Mouse (Mus musculus): Measurements from ENCODE around the gene Slc6a6. TPM values are rescaled to one million over a fixed set of nuclear protein-coding genes. Genes with fewer than 3 reads are reported as not detected.

Slc6a6 gene
- polyA plus RNA-seq, 1 experiment from 2014 or later = 59.5 TPM

GRCm38 (mm10) chr6:91704446-91704845, 20.6 kb downstream of the Slc6a6 start:
- 84% methylated on average over 1 of the region's 1 CpGs for WGBS
- Histone ChIP-seq H3K27ac (ENCODE audit: low read length) (no peak overlapping the region), H3K36me3 (ENCODE audit: control insufficient read depth, insufficient read depth, low read length) (peaks cover 13% of the 10 kb centered on the region; the same call in 1 of the 2 replicates), H3K4me1 (ENCODE audit: control insufficient read depth, insufficient read depth, low read length) (peaks cover 25% of the 10 kb centered on the region), H3K9ac (ENCODE audit: low read length) (no peak overlapping the region), H3K4me3 (replicated peaks; ENCODE audit: low read length) (no peak overlapping the region), H3K9me3 (replicated peaks; ENCODE audit: control insufficient read depth, low read length) (no peaks in the 10 kb centered on the region), H3K27me3 (ENCODE audit: control insufficient read depth, insufficient read depth, low read length) (no peaks in the 10 kb centered on the region), H3K4me2 (ENCODE audit: low read depth, low read length) (no peak overlapping the region)
- no peak for ATAC-seq (ENCODE audit: insufficient read depth, low FRiP score)

DNA sequence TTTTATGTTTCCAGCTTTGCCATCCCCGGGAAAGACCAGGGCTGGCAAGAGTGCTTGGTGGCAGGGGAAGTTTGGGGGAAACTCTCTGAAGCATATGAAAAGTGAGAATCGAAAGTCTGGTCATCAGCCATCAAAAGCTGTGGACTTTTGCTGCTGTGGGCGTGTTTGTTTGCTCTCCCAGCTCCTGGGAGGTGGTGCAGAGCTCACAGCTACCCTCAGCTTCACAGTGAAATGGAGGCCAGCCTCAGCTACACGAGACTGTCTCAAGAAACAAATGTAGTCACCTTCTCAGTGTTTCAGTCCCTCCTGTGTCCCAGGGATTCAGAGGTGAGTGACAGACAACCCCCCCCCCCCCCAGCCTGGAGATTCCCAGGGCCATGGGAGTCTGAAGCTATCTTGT, 21.8 kb downstream of the Slc6a6 start:
- H3K9ac ChIP-seq (ENCODE audit: low read length) = 0 out of 2 replicates have a peak overlapping the region, but pooled peaks have one; percentile 12
- peak overlapping the region; percentile 4 for H3K27ac ChIP-seq (ENCODE audit: low read length)
- H3K9me3 ChIP-seq (replicated peaks; ENCODE audit: control insufficient read depth, low read length) = no peaks in the 10 kb centered on the region
- H3K27me3 ChIP-seq (ENCODE audit: control insufficient read depth, insufficient read depth, low read length) = no peaks in the 10 kb centered on the region
- H3K4me1 ChIP-seq (ENCODE audit: control insufficient read depth, insufficient read depth, low read length) = peaks cover 25% of the 10 kb centered on the region
- no peak overlapping the region for H3K4me3 ChIP-seq (replicated peaks; ENCODE audit: low read length)
- peaks cover 13% of the 10 kb centered on the region; the same call in 1 of the 2 replicates for H3K36me3 ChIP-seq (ENCODE audit: control insufficient read depth, insufficient read depth, low read length)
- no peak overlapping the region for H3K4me2 ChIP-seq (ENCODE audit: low read depth, low read length)
- no peak for ATAC-seq (ENCODE audit: insufficient read depth, low FRiP score)
- 41% methylated on average over 4 of the region's 4 CpGs for WGBS

- Histone ChIP-seq H3K4me3 (replicated peaks; ENCODE audit: low read length) (no peak overlapping the region), H3K36me3 (ENCODE audit: control insufficient read depth, insufficient read depth, low read length) (peaks cover 10% of the 10 kb centered on the region; the same call in 1 of the 2 replicates), H3K9me3 (replicated peaks; ENCODE audit: control insufficient read depth, low read length) (no peaks in the 10 kb centered on the region), H3K9ac (ENCODE audit: low read length) (0 out of 2 replicates have a peak overlapping the region, but pooled peaks have one; percentile 12), H3K4me1 (ENCODE audit: control insufficient read depth, insufficient read depth, low read length) (peaks cover 22% of the 10 kb centered on the region), H3K27me3 (ENCODE audit: control insufficient read depth, insufficient read depth, low read length) (no peaks in the 10 kb centered on the region), H3K27ac (ENCODE audit: low read length) (peak overlapping the region; percentile 4; the same call in 1 of the 2 replicates), H3K4me2 (ENCODE audit: low read depth, low read length) (no peak overlapping the region)
- WGBS = 46% methylated on average over 13 of the region's 13 CpGs
- no peak for ATAC-seq (ENCODE audit: insufficient read depth, low FRiP score)
Measured at GRCm38 (mm10) chr6:91706072-91706776, 22.4 kb downstream of the Slc6a6 start.

GRCm38 (mm10) chr6:91707276-91707885, 23.5 kb downstream of the Slc6a6 start:
- Histone ChIP-seq H3K27me3 (ENCODE audit: control insufficient read depth, insufficient read depth, low read length) (no peaks in the 10 kb centered on the region), H3K9me3 (replicated peaks; ENCODE audit: control insufficient read depth, low read length) (no peaks in the 10 kb centered on the region), H3K4me2 (ENCODE audit: low read depth, low read length) (no peak overlapping the region), H3K4me1 (ENCODE audit: control insufficient read depth, insufficient read depth, low read length) (peaks cover 25% of the 10 kb centered on the region), H3K27ac (ENCODE audit: low read length) (0 out of 2 replicates have a peak overlapping the region, but pooled peaks have one; percentile 17), H3K4me3 (replicated peaks; ENCODE audit: low read length) (no peak overlapping the region), H3K36me3 (ENCODE audit: control insufficient read depth, insufficient read depth, low read length) (peaks cover 10% of the 10 kb centered on the region; the same call in 1 of the 2 replicates), H3K9ac (ENCODE audit: low read length) (no peak overlapping the region)
- 75% methylated on average over 8 of the region's 8 CpGs for WGBS
- ATAC-seq (ENCODE audit: insufficient read depth, low FRiP score) = no peak

- WGBS = 72% methylated on average over 11 of the region's 11 CpGs
- ATAC-seq (ENCODE audit: insufficient read depth, low FRiP score) = no peak
Measured at GRCm38 (mm10) chr6:91707886-91708564, 24.2 kb downstream of the Slc6a6 start.

GRCm38 (mm10) chr6:91708919-91709318, 25.1 kb downstream of the Slc6a6 start:
- Histone ChIP-seq H3K9me3 (replicated peaks; ENCODE audit: control insufficient read depth, low read length) (no peaks in the 10 kb centered on the region), H3K27me3 (ENCODE audit: control insufficient read depth, insufficient read depth, low read length) (no peaks in the 10 kb centered on the region), H3K4me1 (ENCODE audit: control insufficient read depth, insufficient read depth, low read length) (peaks cover 38% of the 10 kb centered on the region), H3K4me3 (replicated peaks; ENCODE audit: low read length) (no peak overlapping the region), H3K9ac (ENCODE audit: low read length) (no peak overlapping the region), H3K36me3 (ENCODE audit: control insufficient read depth, insufficient read depth, low read length) (peaks cover 10% of the 10 kb centered on the region; the same call in 1 of the 2 replicates), H3K27ac (ENCODE audit: low read length) (no peak overlapping the region), H3K4me2 (ENCODE audit: low read depth, low read length) (no peak overlapping the region)
- no peak for ATAC-seq (ENCODE audit: insufficient read depth, low FRiP score)
- 100% methylated on average over 1 of the region's 2 CpGs for WGBS

More at GRCm38 (mm10) chr6:91707886-91708564, 24.2 kb downstream of the Slc6a6 start:
- peaks cover 10% of the 10 kb centered on the region; the same call in 1 of the 2 replicates for H3K36me3 ChIP-seq (ENCODE audit: control insufficient read depth, insufficient read depth, low read length)
- no peaks in the 10 kb centered on the region for H3K27me3 ChIP-seq (ENCODE audit: control insufficient read depth, insufficient read depth, low read length)
- H3K9ac ChIP-seq (ENCODE audit: low read length) = no peak overlapping the region
- H3K27ac ChIP-seq (ENCODE audit: low read length) = 0 out of 2 replicates have a peak overlapping the region, but pooled peaks have one; percentile 17
- H3K4me2 ChIP-seq (ENCODE audit: low read depth, low read length) = no peak overlapping the region
- H3K4me3 ChIP-seq (replicated peaks; ENCODE audit: low read length) = no peak overlapping the region
- peaks cover 31% of the 10 kb centered on the region for H3K4me1 ChIP-seq (ENCODE audit: control insufficient read depth, insufficient read depth, low read length)
- no peaks in the 10 kb centered on the region for H3K9me3 ChIP-seq (replicated peaks; ENCODE audit: control insufficient read depth, low read length)

GRCm38 (mm10) chr6:91710345-91710930, 26.6 kb downstream of the Slc6a6 start:
- Histone ChIP-seq H3K4me2 (ENCODE audit: low read depth, low read length) (no peak overlapping the region), H3K9me3 (replicated peaks; ENCODE audit: control insufficient read depth, low read length) (no peaks in the 10 kb centered on the region), H3K4me3 (replicated peaks; ENCODE audit: low read length) (no peak overlapping the region), H3K27me3 (ENCODE audit: control insufficient read depth, insufficient read depth, low read length) (no peaks in the 10 kb centered on the region), H3K4me1 (ENCODE audit: control insufficient read depth, insufficient read depth, low read length) (peaks cover 42% of the 10 kb centered on the region), H3K36me3 (ENCODE audit: control insufficient read depth, insufficient read depth, low read length) (0 out of 2 replicates have a peak, but pooled peaks cover 6% of the 10 kb centered on the region), H3K9ac (ENCODE audit: low read length) (no peak overlapping the region), H3K27ac (ENCODE audit: low read length) (peak overlapping the region; percentile 54)
- WGBS = 60% methylated on average over 6 of the region's 6 CpGs
- ATAC-seq (ENCODE audit: insufficient read depth, low FRiP score) = no peak

DNA sequence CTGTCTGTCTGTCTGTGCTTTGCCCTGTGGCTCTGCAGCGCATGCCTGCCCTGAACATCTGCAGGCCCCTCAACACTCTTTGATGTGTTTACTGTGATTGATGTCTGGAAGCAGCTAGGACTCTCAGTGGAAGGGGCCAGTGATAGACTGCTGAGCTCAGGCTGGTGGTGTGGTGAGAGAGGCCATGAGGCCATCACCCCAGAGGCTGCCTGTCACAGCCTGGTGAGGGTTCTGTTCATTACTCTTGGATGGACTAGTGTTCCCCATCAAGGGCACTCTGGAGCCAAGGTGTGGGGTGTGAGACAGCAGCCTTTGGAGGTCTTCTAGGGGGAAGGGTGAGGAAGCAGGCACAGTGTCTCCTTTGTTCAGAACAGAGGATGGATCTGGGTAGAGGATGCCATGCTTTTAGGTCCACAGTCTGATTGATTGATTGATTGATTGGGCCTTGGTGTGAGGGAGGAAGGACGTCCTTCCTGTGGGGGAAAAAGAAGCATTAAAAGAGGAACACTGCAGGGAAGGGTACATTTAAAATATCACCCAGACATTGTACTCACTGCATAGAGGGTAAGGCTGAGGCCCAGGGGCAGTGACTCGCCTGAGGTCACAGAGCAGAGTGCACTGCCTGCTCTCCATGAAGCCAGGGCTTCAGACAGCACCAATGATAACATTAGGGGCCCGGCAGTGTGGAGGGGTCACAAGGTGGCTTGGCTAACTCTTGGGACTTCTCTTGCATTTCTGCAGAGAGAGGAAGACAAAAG, 28.4 kb downstream of the Slc6a6 start:
- H3K4me1 ChIP-seq (ENCODE audit: control insufficient read depth, insufficient read depth, low read length) = peaks cover 34% of the 10 kb centered on the region
- H3K36me3 ChIP-seq (ENCODE audit: control insufficient read depth, insufficient read depth, low read length) = 0 out of 2 replicates have a peak, but pooled peaks cover 6% of the 10 kb centered on the region
- 30% methylated on average over 4 of the region's 4 CpGs for WGBS
- H3K27ac ChIP-seq (ENCODE audit: low read length) = peak overlapping the region; percentile 66
- ATAC-seq (ENCODE audit: insufficient read depth, low FRiP score) = peak; percentile 20
- peak overlapping the region; percentile 4; the same call in 1 of the 2 replicates for H3K9ac ChIP-seq (ENCODE audit: low read length)
- H3K4me3 ChIP-seq (replicated peaks; ENCODE audit: low read length) = no peak overlapping the region
- no peaks in the 10 kb centered on the region for H3K27me3 ChIP-seq (ENCODE audit: control insufficient read depth, insufficient read depth, low read length)
- 0 out of 2 replicates have a peak overlapping the region, but pooled peaks have one; percentile 0 for H3K4me2 ChIP-seq (ENCODE audit: low read depth, low read length)
- H3K9me3 ChIP-seq (replicated peaks; ENCODE audit: control insufficient read depth, low read length) = no peaks in the 10 kb centered on the region

Data from stomach, embryonic 16.5 days (tissue).